Mouse (Mus musculus): Measurements from ENCODE around the gene Hat1.

Hat1 gene

DNA sequence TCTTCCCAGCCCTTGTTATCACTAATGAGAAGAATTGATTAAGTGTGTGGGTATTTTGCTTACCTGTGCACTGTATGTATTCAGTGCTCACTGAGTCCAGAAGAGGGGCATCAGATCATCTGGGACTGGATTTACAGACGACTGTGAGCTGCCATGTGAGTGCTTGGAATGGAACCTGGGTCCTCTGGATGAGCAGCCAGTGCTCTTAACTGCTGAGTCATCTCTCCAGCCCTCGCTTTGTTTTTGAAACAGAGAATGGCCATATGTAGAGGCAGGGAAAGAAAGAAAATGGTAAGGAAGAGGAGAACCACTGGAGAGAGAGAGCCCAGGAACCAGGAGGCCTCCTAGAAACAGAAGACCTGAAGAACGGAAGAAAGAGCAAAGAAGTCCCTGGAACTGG lies 73.8 kb downstream of the Hat1 start:
- DNase-seq (ENCODE audit: low read depth, low spot score) = no peak

GRCm38 (mm10) chr2:71466103-71466502 lies 77.3 kb downstream of the Hat1 start:
- DNase-seq (ENCODE audit: low read depth, low spot score) = no peak

DNA sequence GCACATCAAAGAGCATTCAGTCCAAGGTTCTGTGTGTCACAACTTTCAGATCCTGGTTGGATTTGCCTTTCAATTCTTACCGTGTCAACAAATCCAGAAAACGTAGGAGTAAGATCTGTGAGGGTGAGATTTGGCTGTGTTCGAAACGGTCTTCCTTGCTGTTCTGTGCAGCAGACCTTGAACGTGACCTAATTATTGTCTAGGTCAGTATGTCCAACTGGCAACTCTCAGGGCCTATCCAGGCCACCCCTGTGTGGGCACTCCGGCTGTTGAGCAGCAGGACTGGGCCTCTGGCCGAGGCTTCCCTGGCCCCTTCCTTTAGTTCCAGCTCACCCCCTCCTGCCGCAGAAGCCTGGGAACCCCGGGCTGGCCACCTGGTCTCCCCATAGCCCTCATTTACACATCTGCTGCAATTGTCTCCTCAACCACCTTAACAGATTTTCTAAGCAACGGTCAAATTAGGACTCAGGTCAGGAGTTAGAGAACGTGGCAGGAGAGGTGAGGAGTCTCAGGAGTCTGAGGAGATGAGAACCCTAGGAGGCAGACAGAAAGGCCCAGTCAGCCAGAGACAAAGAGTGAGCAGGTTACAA lies 78.2 kb downstream of the Hat1 start:
- peak; percentile 9 for DNase-seq (ENCODE audit: low read depth, low spot score)

DNA sequence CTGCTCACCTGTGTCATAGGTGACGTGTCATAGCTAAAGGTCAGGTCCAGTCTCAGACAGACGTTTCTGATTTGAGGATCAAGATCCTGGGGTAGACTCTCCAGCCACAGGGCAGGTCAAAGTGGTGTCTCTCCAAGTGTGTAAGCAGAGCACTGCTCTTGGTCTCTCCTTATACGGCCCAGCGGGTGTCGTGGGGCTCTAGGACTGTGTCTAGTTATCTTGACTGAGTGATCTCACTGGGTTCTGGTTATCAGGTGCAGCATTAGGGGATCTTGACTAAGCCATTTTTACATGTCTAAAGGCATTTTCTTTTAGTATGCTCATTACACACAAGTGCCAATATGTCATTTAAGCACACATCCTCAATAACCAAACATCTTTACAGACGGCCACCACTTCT lies 82.3 kb downstream of the Hat1 start:
- no peak for DNase-seq (ENCODE audit: low read depth, low spot score)

DNA sequence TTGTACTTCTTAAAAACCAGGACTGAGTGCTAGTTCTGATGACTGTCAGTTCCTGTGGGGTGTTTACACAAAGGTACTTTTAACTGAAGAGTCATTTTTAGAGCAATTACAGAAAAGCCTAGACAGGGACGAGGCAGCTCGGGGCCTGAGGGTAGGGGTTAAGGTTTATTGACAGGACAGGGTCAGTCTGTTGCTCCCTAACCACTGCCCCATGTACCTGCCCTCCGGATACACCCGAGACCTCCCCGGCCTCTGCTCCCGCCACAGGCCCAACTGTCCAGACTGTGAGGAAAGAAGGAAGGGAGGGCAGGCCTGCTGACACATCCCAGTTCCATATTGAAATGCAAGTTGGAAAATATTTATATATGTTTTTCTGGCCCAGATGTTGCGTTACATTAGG lies 85.1 kb downstream of the Hat1 start:
- no peak for DNase-seq (ENCODE audit: low read depth, low spot score)

- no peak for DNase-seq (ENCODE audit: low read depth, low spot score)
These were observed 85.6 kb downstream of the Hat1 start for GRCm38 (mm10) chr2:71474345-71474744.

DNA sequence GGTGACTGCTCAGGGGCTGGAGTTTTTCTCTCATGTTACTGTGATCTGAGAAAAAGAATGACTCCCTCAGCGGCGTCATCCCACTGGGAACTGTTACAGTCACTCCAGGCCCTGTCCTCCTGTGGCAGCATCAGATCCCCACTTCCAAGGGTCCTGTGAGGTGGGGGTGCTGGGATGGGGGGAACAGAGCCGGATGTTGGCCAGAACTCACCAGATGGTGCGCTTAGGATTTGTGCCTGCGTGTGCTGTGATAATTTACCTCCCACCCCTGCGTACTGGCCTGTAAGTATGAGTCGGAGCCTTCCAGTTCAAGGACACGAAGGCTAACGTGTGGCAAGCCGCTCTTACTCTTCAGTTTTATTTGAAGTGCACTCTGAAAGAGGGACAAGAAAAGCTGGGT lies 86.6 kb downstream of the Hat1 start:
- DNase-seq (ENCODE audit: low read depth, low spot score) = no peak

DNA sequence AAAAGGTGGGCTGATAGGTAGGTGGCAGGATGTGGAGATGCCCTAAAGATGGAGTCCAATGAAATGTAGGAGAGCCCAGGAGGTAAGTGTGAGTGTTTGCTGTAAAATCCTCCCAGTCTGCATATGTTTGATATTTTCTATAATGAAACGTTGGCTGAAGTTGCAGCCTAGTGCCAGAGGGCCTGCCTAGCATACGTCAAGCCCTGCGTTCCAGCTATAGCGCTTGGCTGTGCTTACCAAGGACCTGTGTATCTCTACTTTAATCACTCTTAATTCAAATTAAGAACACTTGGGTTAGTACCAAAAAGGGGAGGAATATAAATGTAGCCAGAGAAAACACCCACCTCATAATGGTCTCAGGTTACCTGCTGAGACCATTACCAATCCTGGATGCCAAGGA lies 87.0 kb downstream of the Hat1 start:
- no peak for DNase-seq (ENCODE audit: low read depth, low spot score)

DNA sequence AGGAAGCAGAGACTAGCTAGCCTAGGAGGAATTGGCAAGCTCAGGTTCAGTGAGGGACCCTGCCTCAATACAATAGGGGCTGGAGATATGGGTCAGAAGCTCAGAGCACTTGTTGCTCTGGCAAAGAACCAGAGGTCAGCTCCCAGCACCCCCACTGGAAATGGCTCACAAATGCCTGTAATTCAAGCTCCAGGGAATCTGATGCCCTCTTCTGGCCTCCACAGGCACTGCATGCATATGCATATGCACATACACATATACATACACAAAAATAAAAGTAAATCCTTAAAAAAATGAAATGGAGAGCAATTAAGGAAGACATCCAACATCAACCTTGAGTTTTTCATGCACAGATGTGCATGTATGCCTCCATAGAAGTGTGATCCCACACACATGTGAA lies 89.0 kb downstream of the Hat1 start:
- no peak for DNase-seq (ENCODE audit: low read depth, low spot score)

DNA sequence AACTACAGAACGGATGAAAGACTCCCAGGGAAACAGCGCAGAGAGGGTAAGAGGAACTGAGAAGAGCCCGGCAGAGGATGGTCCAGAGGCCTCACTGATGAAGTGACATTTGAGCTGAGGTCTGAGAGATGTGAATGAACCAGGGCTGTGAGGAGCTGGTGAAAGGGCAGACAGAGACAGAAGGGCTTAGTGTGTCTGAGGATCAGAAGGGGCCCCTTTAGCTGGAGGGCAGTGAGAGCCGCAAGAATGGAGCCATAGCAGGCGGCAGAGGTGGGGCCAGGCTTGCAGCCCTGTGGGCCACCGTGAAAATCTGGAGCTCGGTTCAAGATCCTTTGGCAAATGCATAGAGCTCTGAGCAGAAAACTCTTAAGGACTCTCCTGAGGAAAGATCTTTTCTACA lies 91.2 kb downstream of the Hat1 start:
- peak; percentile 16 for DNase-seq (ENCODE audit: low read depth, low spot score)

- DNase-seq (ENCODE audit: low read depth, low spot score) = no peak
These were observed 93.1 kb downstream of the Hat1 start for GRCm38 (mm10) chr2:71481825-71482224.

DNA sequence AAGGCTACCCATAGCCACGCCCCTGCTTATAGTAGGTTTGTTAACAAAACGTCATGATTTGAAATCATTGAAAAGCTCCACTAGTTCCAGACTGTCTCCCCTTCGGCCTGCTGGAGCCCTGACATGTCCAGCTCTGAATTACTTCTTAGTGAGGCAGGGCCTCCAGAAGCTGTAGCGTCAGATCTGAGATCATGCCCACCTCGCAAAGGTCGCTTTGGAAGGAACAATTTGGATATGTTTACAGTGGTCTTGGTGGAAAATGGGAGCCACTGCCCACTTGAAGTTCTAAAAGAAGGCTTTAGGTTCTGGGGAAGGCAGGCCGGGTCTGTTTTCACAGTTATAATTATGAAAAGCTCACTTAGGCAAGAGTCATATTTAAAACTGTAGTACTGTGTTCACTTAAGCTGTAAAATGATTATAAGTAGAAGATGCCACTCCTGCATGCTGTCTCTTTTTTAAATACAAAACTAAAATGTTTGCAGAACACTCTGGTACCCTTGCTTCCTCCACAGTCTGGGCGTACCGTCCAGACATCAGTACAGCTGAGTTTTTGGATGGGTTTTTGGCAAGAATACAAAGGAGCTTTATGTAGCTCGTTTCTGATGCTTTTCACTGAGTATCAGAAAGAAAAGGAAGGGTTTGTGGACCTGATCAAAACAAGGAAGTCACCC lies 94.4 kb downstream of the Hat1 start:
- no peak for DNase-seq (ENCODE audit: low read depth, low spot score)

DNA sequence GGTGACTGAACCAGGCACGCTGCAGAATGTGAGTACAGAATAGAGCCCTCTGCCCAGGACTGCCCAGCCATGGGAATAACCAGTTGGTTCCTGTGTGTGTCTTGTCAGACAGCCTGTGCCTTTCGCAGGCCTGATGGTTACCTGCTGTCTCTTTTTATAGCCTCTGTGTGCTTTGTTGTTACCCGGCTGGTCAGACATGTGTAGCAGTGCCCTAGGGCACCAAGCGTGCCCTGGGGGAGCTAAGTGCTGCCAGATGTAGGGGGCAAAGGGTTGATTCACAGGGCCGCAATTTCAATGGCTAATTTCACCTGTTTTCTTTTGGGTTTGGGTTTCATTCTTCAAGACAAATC lies 94.9 kb downstream of the Hat1 start:
- no peak for DNase-seq (ENCODE audit: low read depth, low spot score)
